Mouse (Mus musculus) MEL (cell line): ENCODE measurements at regions not wholly inside any gene's neighbourhood (a gene's known extent, or its start where the extent isn't known, plus 50 kb on each side); places are given as distances from the start of the nearest gene placed in this dataset.

Experiments
- DNase-seq: peaks from one replicate; pipeline ENCODE4 v3.0.0; 2011; ENCODE audit warnings: low read depth, low spot score
- H3K27ac ChIP-seq: 2 replicates; pipeline ENCODE4 v1.5.1; 2012; ENCODE audit warnings: low read depth, mild to moderate bottlenecking, control low read depth, low read length, moderate library complexity; ENCODE audit not compliant: control insufficient read depth
- H3K27me3 ChIP-seq, 2 experiments: fragments of 150-350 bp in 1 of 2; sonication (generic) in 1 of 2; 2 replicates each; pipeline ENCODE4 v1.6.1; 2012; ENCODE audit warnings: low read length in 2 of 2, mild to moderate bottlenecking in 2 of 2, improper control_type of control experiment in 1 of 2, moderate library complexity in 1 of 2; ENCODE audit not compliant: insufficient read depth in 2 of 2, control insufficient read depth in 1 of 2
- H3K36me3 ChIP-seq, 2 experiments: 2 replicates each; pipeline ENCODE4 v1.6.1; 2012 to 2014; ENCODE audit warnings: low read length in 2 of 2, improper control_type of control experiment in 1 of 2, inconsistent platforms in 1 of 2, mild to moderate bottlenecking in 1 of 2; ENCODE audit not compliant: insufficient read depth in 2 of 2, control insufficient read depth in 1 of 2
- H3K4me1 ChIP-seq, 2 experiments: fragments of 150-350 bp in 1 of 2; sonication (generic) in 1 of 2; 2 replicates each; pipeline ENCODE4 v1.6.1; 2012; ENCODE audit warnings: low read length in 2 of 2, improper control_type of control experiment in 1 of 2, mild to moderate bottlenecking in 1 of 2; ENCODE audit not compliant: insufficient read depth in 2 of 2, control insufficient read depth in 1 of 2
- H3K4me3 ChIP-seq, 2 experiments: fragments of 150-350 bp in 1 of 2; sonication (generic) in 1 of 2; 2 replicates each; pipeline ENCODE4 v1.5.1; 2012; ENCODE audit warnings: low read depth in 2 of 2, low read length in 2 of 2, mild to moderate bottlenecking in 2 of 2, moderate library complexity in 2 of 2, control low read depth in 1 of 2, improper control_type of control experiment in 1 of 2; ENCODE audit not compliant: control insufficient read depth in 1 of 2, insufficient read depth in 1 of 2
- H3K79me2 ChIP-seq: 2 replicates; pipeline ENCODE4 v1.6.1; 2012; ENCODE audit warnings: mild to moderate bottlenecking, low read length, moderate library complexity; ENCODE audit not compliant: control insufficient read depth, poor library complexity, insufficient read depth
- H3K9ac ChIP-seq: 2 replicates; pipeline ENCODE4 v1.6.1; 2012; ENCODE audit warnings: low read depth, mild to moderate bottlenecking, control low read depth, low read length, moderate library complexity; ENCODE audit not compliant: control insufficient read depth, poor library complexity, severe bottlenecking
- H3K9me3 ChIP-seq: fragments of 150-350 bp; sonication (generic); replicated peaks from 2 replicates; pipeline ENCODE4 v1.6.1; 2012; ENCODE audit warnings: mild to moderate bottlenecking, low read length, improper control_type of control experiment, moderate library complexity; ENCODE audit not compliant: insufficient read depth
- CHD1 ChIP-seq: IDR thresholded peaks from 2 replicates; pipeline ENCODE4 v1.6.1; 2012; ENCODE audit warnings: low read depth, mild to moderate bottlenecking, inconsistent platforms, low read length, improper control_type of control experiment
- CHD2 ChIP-seq: IDR thresholded peaks from 2 replicates; pipeline ENCODE4 v1.6.1; 2011; ENCODE audit warnings: low read length, improper control_type of control experiment
- ELF1 ChIP-seq: IDR thresholded peaks from 2 replicates; pipeline ENCODE4 v1.6.1; 2014; ENCODE audit warnings: low read depth, mild to moderate bottlenecking, inconsistent platforms, low read length, improper control_type of control experiment, moderate library complexity
- GABPA ChIP-seq: IDR thresholded peaks from 2 replicates; pipeline ENCODE4 v1.6.1; 2012; ENCODE audit warnings: low read depth, mild to moderate bottlenecking, inconsistent platforms, low read length, improper control_type of control experiment, moderate library complexity
- HCFC1 ChIP-seq: IDR thresholded peaks from 2 replicates; pipeline ENCODE4 v1.6.1; 2012; ENCODE audit warnings: low read depth, mild to moderate bottlenecking, inconsistent platforms, low read length, improper control_type of control experiment, moderate library complexity
- JUND ChIP-seq: IDR thresholded peaks from 2 replicates; pipeline ENCODE4 v1.6.1; 2011; ENCODE audit warnings: low read depth, mild to moderate bottlenecking, improper control_type of control experiment, low read length
- KAT2A ChIP-seq: conservative IDR thresholded peaks from 2 replicates; pipeline ENCODE4 v1.6.1; 2012; ENCODE audit warnings: low read depth, low read length, improper control_type of control experiment, inconsistent platforms
- MAZ ChIP-seq: IDR thresholded peaks from 2 replicates; pipeline ENCODE4 v1.6.1; 2012; ENCODE audit warnings: low read depth, mild to moderate bottlenecking, inconsistent platforms, low read length, improper control_type of control experiment
- MEF2A ChIP-seq: IDR thresholded peaks from 2 replicates; pipeline ENCODE4 v1.6.1; 2014; ENCODE audit warnings: low read depth, mild to moderate bottlenecking, inconsistent platforms, low read length, improper control_type of control experiment; ENCODE audit not compliant: poor library complexity, insufficient replicate concordance, severe bottlenecking; ENCODE audit errors: extremely low read depth
- MXI1 ChIP-seq: IDR thresholded peaks from 2 replicates; pipeline ENCODE4 v1.6.1; 2011; ENCODE audit warnings: mild to moderate bottlenecking, low read depth, low read length, improper control_type of control experiment
- NELFE ChIP-seq: IDR thresholded peaks from 2 replicates; pipeline ENCODE4 v1.6.1; 2011; ENCODE audit warnings: low read depth, low read length, improper control_type of control experiment
- RAD21 ChIP-seq: IDR thresholded peaks from 2 replicates; pipeline ENCODE4 v1.6.1; 2011; ENCODE audit warnings: mild to moderate bottlenecking, low read depth, low read length, improper control_type of control experiment
- RCOR1 ChIP-seq: IDR thresholded peaks from 2 replicates; pipeline ENCODE4 v1.6.1; 2012; ENCODE audit warnings: low read depth, mild to moderate bottlenecking, inconsistent platforms, low read length, improper control_type of control experiment
- TAL1 ChIP-seq: IDR thresholded peaks from 2 replicates; pipeline ENCODE4 v1.6.1; 2012; ENCODE audit warnings: mild to moderate bottlenecking, inconsistent platforms, low read length, moderate library complexity, mixed read lengths
- UBTF ChIP-seq: IDR thresholded peaks from 2 replicates; pipeline ENCODE4 v1.6.1; 2012; ENCODE audit warnings: low read depth, mild to moderate bottlenecking, inconsistent platforms, low read length, improper control_type of control experiment, moderate library complexity, borderline replicate concordance; ENCODE audit not compliant: insufficient read depth
- USF1 ChIP-seq: IDR thresholded peaks from 2 replicates; pipeline ENCODE4 v1.6.1; 2014; ENCODE audit warnings: low read depth, mild to moderate bottlenecking, inconsistent platforms, low read length, improper control_type of control experiment, moderate library complexity
- ZC3H11A ChIP-seq: IDR thresholded peaks from 2 replicates; pipeline ENCODE4 v1.6.1; 2012; ENCODE audit warnings: low read depth, mild to moderate bottlenecking, inconsistent platforms, low read length, improper control_type of control experiment
- ZNF384 ChIP-seq: IDR thresholded peaks from 2 replicates; pipeline ENCODE4 v1.6.1; 2012; ENCODE audit warnings: low read depth, mild to moderate bottlenecking, inconsistent platforms, low read length, improper control_type of control experiment

- H3K27ac ChIP-seq: no peak overlapping the region
- H3K4me3 ChIP-seq: no peak overlapping the region
- H3K27me3 ChIP-seq: no peaks in the 10 kb centered on the region
- no peaks in the 10 kb centered on the region for H3K36me3 ChIP-seq
- no peak for TF ChIP-seq ZC3H11A
- TF ChIP-seq MAZ: no peak
- no peak for TF ChIP-seq HCFC1
- no peak for TF ChIP-seq ZNF384
- TF ChIP-seq ELF1: no peak
- no peak for TF ChIP-seq CHD2
- TF ChIP-seq UBTF: no peak
- no peak for TF ChIP-seq RAD21
- TF ChIP-seq JUND: no peak
- no peak for TF ChIP-seq RCOR1
- H3K79me2 ChIP-seq: no peaks in the 10 kb centered on the region
- no peaks in the 10 kb centered on the region for H3K9me3 ChIP-seq
- DNase-seq: no peak
- H3K9ac ChIP-seq: no peak overlapping the region
- H3K4me1 ChIP-seq: no peaks in the 10 kb centered on the region
Observed at GRCm38 (mm10) chr16:42575517-42575946, 235.1 kb upstream of the Gap43 start.

GRCm38 (mm10) chr16:42574978-42575377 is 234.5 kb upstream of the Gap43 start:
- no peak for TF ChIP-seq TAL1
- no peak for TF ChIP-seq KAT2A
- no peak for TF ChIP-seq MXI1
- TF ChIP-seq NELFE: no peak
- no peak for TF ChIP-seq GABPA
- no peak for TF ChIP-seq MEF2A
- no peak for TF ChIP-seq USF1
- TF ChIP-seq CHD1: no peak
- TF ChIP-seq ZC3H11A: no peak
- no peaks in the 10 kb centered on the region for H3K4me1 ChIP-seq
- H3K27me3 ChIP-seq: no peaks in the 10 kb centered on the region
- no peaks in the 10 kb centered on the region for H3K9me3 ChIP-seq
- H3K4me3 ChIP-seq: no peak overlapping the region
- no peaks in the 10 kb centered on the region for H3K36me3 ChIP-seq
- no peak for DNase-seq
- no peak overlapping the region for H3K9ac ChIP-seq
- H3K27ac ChIP-seq: no peak overlapping the region
- H3K79me2 ChIP-seq: no peaks in the 10 kb centered on the region
